Mouse (Mus musculus): ENCODE results near the gene Wdr41.

GRCm38 (mm10) chr13:94941230-94941629 is 34.9 kb upstream of the Wdr41 start:
- TF ChIP-seq CTCF (IDR thresholded peaks at IDR 0.05; ENCODE audit: low read depth, low read length) (peak; percentile 59), POLR2A (IDR thresholded peaks at IDR 0.05; ENCODE audit: extremely low read depth, insufficient read depth, low read length) (no peak)
